Mouse (Mus musculus) erythroblast, adult 5-6 weeks (primary cell): ENCODE data around the gene Senp2. TPM values are rescaled to one million over a fixed set of nuclear protein-coding genes. Genes with fewer than 3 reads are reported as not detected.

Experiments
- ATAC-seq: replicated peaks from 2 replicates; pipeline ENCODE4 v1.8.0; 2016; ENCODE audit warnings: moderate number of reproducible peaks, mild to moderate bottlenecking, moderate TSS enrichment, inconsistent platforms; ENCODE audit not compliant: poor library complexity, low FRiP score, severe bottlenecking
- total RNA-seq, 2 experiments: library from RNA; stranded (forward) in 1 of 2; stranded (reverse) in 1 of 2; fragments of 150-400 nt in 1 of 2; fragments of 200-764, 138-1000 nt in 1 of 2; gene quantifications; 2 replicates each; pipeline versions ENCODE4 v1.2.3 to v1.2.4; 2015 to 2017; ENCODE audit warnings: low replicate concordance in 2 of 2

Gene Senp2
- total RNA-seq, 2 experiments from 2014 or later = 28.4 to 41.4 TPM

GRCm38 (mm10) chr16:22009596-22009995, 312 bp downstream of the Senp2 start:
- peak; percentile 36 for ATAC-seq

GRCm38 (mm10) chr16:22015569-22015968, 6.3 kb downstream of the Senp2 start:
- ATAC-seq = no peak

- no peak for ATAC-seq
These were observed 12.8 kb downstream of the Senp2 start for GRCm38 (mm10) chr16:22022122-22022521.

- ATAC-seq = no peak
These were observed 18.2 kb downstream of the Senp2 start for GRCm38 (mm10) chr16:22027474-22027873.

- ATAC-seq = no peak
These were observed 29.3 kb downstream of the Senp2 start for GRCm38 (mm10) chr16:22038554-22038953.

GRCm38 (mm10) chr16:22039978-22040377, 30.7 kb downstream of the Senp2 start:
- no peak for ATAC-seq

- no peak for ATAC-seq
These were observed 34.5 kb downstream of the Senp2 start for GRCm38 (mm10) chr16:22043830-22044229.

GRCm38 (mm10) chr16:22045930-22046329, 36.6 kb downstream of the Senp2 start:
- ATAC-seq = no peak

- ATAC-seq = no peak
These were observed 37.6 kb downstream of the Senp2 start for GRCm38 (mm10) chr16:22046739-22047366.

GRCm38 (mm10) chr16:22053411-22053810, 44.1 kb downstream of the Senp2 start:
- ATAC-seq = 0 out of 2 replicates have a peak, but pooled peaks have one; percentile 15

GRCm38 (mm10) chr16:22057498-22057897, 48.2 kb downstream of the Senp2 start:
- ATAC-seq = no peak

GRCm38 (mm10) chr16:22058871-22059270, 49.6 kb downstream of the Senp2 start:
- ATAC-seq = no peak

- no peak for ATAC-seq
These were observed 51.1 kb downstream of the Senp2 start for GRCm38 (mm10) chr16:22060416-22060815.

GRCm38 (mm10) chr16:22061555-22062160, 52.4 kb downstream of the Senp2 start:
- peak; percentile 44; the same call in 1 of the 2 replicates for ATAC-seq

GRCm38 (mm10) chr16:22062284-22062683, 53.0 kb downstream of the Senp2 start:
- ATAC-seq = no peak

GRCm38 (mm10) chr16:22065536-22065935, 56.3 kb downstream of the Senp2 start:
- no peak for ATAC-seq

- ATAC-seq = no peak
These were observed 58.1 kb downstream of the Senp2 start for GRCm38 (mm10) chr16:22067406-22067805.

- no peak for ATAC-seq
These were observed 62.1 kb downstream of the Senp2 start for GRCm38 (mm10) chr16:22071361-22071760.

- ATAC-seq = no peak
These were observed 65.8 kb downstream of the Senp2 start for GRCm38 (mm10) chr16:22075067-22075466.

GRCm38 (mm10) chr16:22075829-22076619, 66.7 kb downstream of the Senp2 start:
- no peak for ATAC-seq

- ATAC-seq = no peak
These were observed 67.3 kb downstream of the Senp2 start for GRCm38 (mm10) chr16:22076620-22076941.
